ENCODE assay signal across 29 mouse cellular contexts in genomic region chr13:54934873-54935272, GRCm38 (mm10). TPM values are rescaled to one million over a fixed set of nuclear protein-coding genes. Genes with fewer than 3 reads are reported as not detected.
"Had no signal": no experiment of that assay in that cellular context is flagged by ENCODE, and none has a peak within 500 bp of the region (broad histone marks: within the 10 kb centered on the region; RNA-seq: fewer than 3 reads in every experiment).

No protein-coding gene starts in this region.

- DNase-seq: gastrocnemius, adult 2 months; gastrocnemius, postnatal 10 days; gastrocnemius, postnatal 25 days; heart, adult 18-20 months; heart, postnatal 10 days; heart, postnatal 4 days; kidney, adult 18-20 months; kidney, adult 8-10 months; kidney, postnatal 10 days; kidney, postnatal 25 days; kidney, postnatal 4 days; layer of hippocampus, adult 9-11 months; liver; liver, embryonic 13.5 days had no signal

- H3K27me3 ChIP-seq: liver, embryonic 15.5 days had no signal

- H3K9me3 ChIP-seq: heart, embryonic 10.5 days; heart, embryonic 12.5 days; hindbrain, embryonic 10.5 days; hindbrain, embryonic 12.5 days; intestine, embryonic 15.5 days; limb, embryonic 10.5 days; limb, embryonic 12.5 days; liver, embryonic 13.5 days; liver, embryonic 15.5 days had no signal

- H3K9ac ChIP-seq: heart, embryonic 12.5 days; hindbrain, embryonic 12.5 days; hindbrain, embryonic 14.5 days; intestine, embryonic 15.5 days; limb, embryonic 12.5 days; liver, embryonic 13.5 days; liver, embryonic 15.5 days had no signal

- H3K36me3 ChIP-seq: heart, embryonic 10.5 days; heart, embryonic 12.5 days; hindbrain, embryonic 10.5 days; hindbrain, embryonic 12.5 days; intestine, embryonic 15.5 days; limb, embryonic 10.5 days; limb, embryonic 12.5 days; liver, embryonic 13.5 days; liver, embryonic 15.5 days had no signal

- H3K4me1 ChIP-seq: intestine, embryonic 15.5 days; limb, embryonic 10.5 days; limb, embryonic 12.5 days; liver, embryonic 13.5 days; liver, embryonic 15.5 days had no signal

- H3K27ac ChIP-seq: gastrocnemius, adult 2 months; heart, embryonic 10.5 days; hindbrain, embryonic 10.5 days; hindbrain, embryonic 12.5 days; hindbrain, embryonic 14.5 days; intestine, embryonic 15.5 days; left cerebral cortex, adult 2 months; limb, embryonic 10.5 days; limb, embryonic 12.5 days; liver, embryonic 13.5 days; liver, embryonic 15.5 days had no signal

- ATAC-seq: hindbrain, embryonic 16.5 days; inflammation-experienced regulatory T-cells, adult 6 months; intestine, embryonic 15.5 days; intestine, postnatal 0 days had no signal

- H3K4me2 ChIP-seq: heart, embryonic 12.5 days; hindbrain, embryonic 12.5 days; hindbrain, embryonic 14.5 days; intestine, embryonic 15.5 days; limb, embryonic 12.5 days; liver, embryonic 11.5 days; liver, embryonic 13.5 days; liver, embryonic 15.5 days had no signal

- H3K4me3 ChIP-seq: gastrocnemius, adult 2 months; heart, embryonic 10.5 days; heart, embryonic 12.5 days; hindbrain, embryonic 10.5 days; hindbrain, embryonic 12.5 days; intestine, embryonic 15.5 days; left cerebral cortex, adult 2 months; limb, embryonic 10.5 days; limb, embryonic 12.5 days; liver, embryonic 13.5 days; liver, embryonic 15.5 days had no signal

RNA-seq across cellular contexts. Expression of gene Unc5a, which starts 14.3 kb away (rescaled TPM):
- total RNA-seq: granulocyte monocyte progenitor cell, adult 5-6 weeks had no signal
